Mouse (Mus musculus) myocyte (in vitro differentiated cells): ENCODE results near the gene Gpr27. TPM values are rescaled to one million over a fixed set of nuclear protein-coding genes. Genes with fewer than 3 reads are reported as not detected.

Experiments used
- H3K27me3 ChIP-seq: one replicate; pipeline ENCODE4 v1.6.1; 2011; ENCODE audit not compliant: control insufficient read depth, insufficient read depth, insufficient read length
- H3K36me3 ChIP-seq: one replicate; pipeline ENCODE4 v1.6.1; 2011; ENCODE audit not compliant: control insufficient read depth, insufficient read depth
- H3K4me2 ChIP-seq: one replicate; pipeline ENCODE4 v1.6.1; 2011; ENCODE audit warnings: low read depth, control low read depth
- H3K4me3 ChIP-seq: one replicate; pipeline ENCODE4 v1.5.1; 2011; ENCODE audit warnings: mild to moderate bottlenecking, control low read depth, moderate library complexity
- H3K79me2 ChIP-seq: one replicate; pipeline ENCODE4 v1.6.1; 2011; ENCODE audit not compliant: control insufficient read depth, insufficient read depth
- H3ac ChIP-seq: one replicate; pipeline ENCODE4 v1.6.1; 2011; ENCODE audit not compliant: control insufficient read depth, insufficient read length
- CEBPB ChIP-seq: IDR thresholded peaks from 2 replicates; pipeline ENCODE4 v1.6.1; 2011; ENCODE audit warnings: mild to moderate bottlenecking, moderate library complexity; ENCODE audit not compliant: poor library complexity, insufficient read depth, severe bottlenecking
- E2F4 ChIP-seq: IDR thresholded peaks from one replicate; pipeline ENCODE4 v1.6.1; 2011; ENCODE audit warnings: mild to moderate bottlenecking, control low read depth, moderate library complexity; ENCODE audit not compliant: insufficient read depth
- MAX ChIP-seq: IDR thresholded peaks from one replicate; pipeline ENCODE4 v1.6.1; 2011; ENCODE audit warnings: low read depth, mild to moderate bottlenecking, control low read depth
- MYOD1 ChIP-seq, 3 experiments: IDR thresholded peaks; one replicate each; pipeline ENCODE4 v1.6.1; 2011; ENCODE audit warnings: control low read depth in 2 of 3, low read depth in 2 of 3, mild to moderate bottlenecking in 2 of 3, moderate library complexity in 1 of 3; ENCODE audit not compliant: insufficient read length in 2 of 3, control insufficient read depth in 1 of 3
- MYOG ChIP-seq, 3 experiments: IDR thresholded peaks; one replicate each; pipeline ENCODE4 v1.6.1; 2011; ENCODE audit warnings: control low read depth in 2 of 3, low read depth in 2 of 3, mild to moderate bottlenecking in 2 of 3; ENCODE audit not compliant: insufficient read length in 2 of 3, control insufficient read depth in 1 of 3, insufficient read depth in 1 of 3
- POLR2A ChIP-seq: IDR thresholded peaks from one replicate; pipeline ENCODE4 v1.6.1; 2011; ENCODE audit warnings: low read depth, mild to moderate bottlenecking, control low read depth, moderate library complexity; ENCODE audit not compliant: insufficient read length
- POLR2AphosphoS2 ChIP-seq: IDR thresholded peaks from one replicate; pipeline ENCODE4 v1.6.1; 2011; ENCODE audit warnings: low read depth, control low read depth; ENCODE audit not compliant: insufficient read length
- REST ChIP-seq: IDR thresholded peaks from one replicate; pipeline ENCODE4 v1.6.1; 2011; ENCODE audit warnings: mild to moderate bottlenecking, control low read depth, moderate library complexity; ENCODE audit not compliant: insufficient read depth, insufficient read length
- SRF ChIP-seq: IDR thresholded peaks from one replicate; pipeline ENCODE4 v1.6.1; 2011; ENCODE audit warnings: low read depth; ENCODE audit not compliant: control insufficient read depth, insufficient read length
- TCF12 ChIP-seq: IDR thresholded peaks from one replicate; pipeline ENCODE4 v1.6.1; 2011; ENCODE audit warnings: mild to moderate bottlenecking, control low read depth; ENCODE audit not compliant: poor library complexity, insufficient read depth, severe bottlenecking
- TCF3 ChIP-seq: IDR thresholded peaks from one replicate; pipeline ENCODE4 v1.6.1; 2011; ENCODE audit warnings: low read depth, control low read depth; ENCODE audit not compliant: insufficient read length
- USF1 ChIP-seq: IDR thresholded peaks from one replicate; pipeline ENCODE4 v1.6.1; 2011; ENCODE audit warnings: low read depth, mild to moderate bottlenecking, control low read depth, moderate library complexity
- polyA plus RNA-seq: library from polyadenylated mRNA; unstranded; fragments of >200 nt; fragmentation: generic; extraction: Trizol; gene quantifications from one replicate; pipeline ENCODE4 v1.2.1, GENCODE M21; 2012; ENCODE audit warnings: missing spikeins

Gpr27 gene
- polyA plus RNA-seq, 1 experiment: not detected

DNA sequence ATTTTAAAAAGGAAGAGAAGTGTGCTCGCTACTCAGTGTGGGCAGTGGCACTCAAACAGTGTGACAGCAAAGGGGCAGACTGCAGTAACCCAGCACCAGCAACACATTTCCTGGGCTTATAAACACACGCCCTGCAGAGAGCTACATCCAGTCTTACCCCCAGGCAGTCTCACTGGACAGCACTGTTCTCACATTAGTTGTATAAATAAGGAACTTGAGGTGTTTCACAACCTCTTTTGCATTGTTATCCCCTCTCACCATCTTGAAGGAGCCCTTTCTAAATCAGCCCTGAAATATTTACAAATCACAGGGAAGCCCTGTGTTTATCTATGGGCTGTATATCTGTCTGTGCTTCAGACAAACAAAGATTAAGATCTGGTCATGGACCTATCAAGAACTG is 43.2 kb upstream of the Gpr27 start:
- Histone ChIP-seq H3K4me3 (no peak overlapping the region), H3K36me3 (no peaks in the 10 kb centered on the region), H3K79me2 (no peaks in the 10 kb centered on the region), H3K4me2 (no peak overlapping the region), H3ac (no peak overlapping the region), H3K27me3 (no peaks in the 10 kb centered on the region)
- TF ChIP-seq REST (no peak), MAX (no peak), SRF (no peak), TCF12 (no peak), E2F4 (no peak), CEBPB (no peak), MYOD1 (IDR thresholded peaks at IDR 0.05; ENCODE audit: control insufficient read depth in 1 of 3, insufficient read length in 2 of 3, low read depth in 2 of 3) (no peak), MYOG (IDR thresholded peaks at IDR 0.05; ENCODE audit: control insufficient read depth in 1 of 3, insufficient read depth in 1 of 3, insufficient read length in 2 of 3, low read depth in 2 of 3) (no peak), POLR2AphosphoS2 (no peak), USF1 (no peak), TCF3 (no peak), POLR2A (no peak)

- H3K79me2 ChIP-seq: no peaks in the 10 kb centered on the region
- H3K36me3 ChIP-seq: no peaks in the 10 kb centered on the region
- H3K27me3 ChIP-seq: no peaks in the 10 kb centered on the region
- H3K4me3 ChIP-seq: no peak overlapping the region
- H3K4me2 ChIP-seq: no peak overlapping the region
- no peak overlapping the region for H3ac ChIP-seq
- TF ChIP-seq POLR2A (no peak), TCF3 (no peak)
Measured at GRCm38 (mm10) chr6:99652341-99652740, 40.1 kb upstream of the Gpr27 start.

- H3K4me2 ChIP-seq: no peak overlapping the region
- no peaks in the 10 kb centered on the region for H3K36me3 ChIP-seq
- H3ac ChIP-seq: no peak overlapping the region
- H3K4me3 ChIP-seq: no peak overlapping the region
- H3K27me3 ChIP-seq: no peaks in the 10 kb centered on the region
- TF ChIP-seq TCF3: no peak
- TF ChIP-seq MYOG (IDR thresholded peaks at IDR 0.05; ENCODE audit: control insufficient read depth in 1 of 3, insufficient read depth in 1 of 3, insufficient read length in 2 of 3, low read depth in 2 of 3): no peak
- no peak for TF ChIP-seq CEBPB
- no peak for TF ChIP-seq MAX
- no peak for TF ChIP-seq POLR2AphosphoS2
- no peak for TF ChIP-seq SRF
- TF ChIP-seq E2F4: no peak
- no peak for TF ChIP-seq USF1
- no peak for TF ChIP-seq MYOD1 (IDR thresholded peaks at IDR 0.05; ENCODE audit: control insufficient read depth in 1 of 3, insufficient read length in 2 of 3, low read depth in 2 of 3)
- TF ChIP-seq TCF12: no peak
- no peak for TF ChIP-seq REST
- TF ChIP-seq POLR2A: no peak
- H3K79me2 ChIP-seq: no peaks in the 10 kb centered on the region
Measured at GRCm38 (mm10) chr6:99654343-99654742, 38.1 kb upstream of the Gpr27 start.

DNA sequence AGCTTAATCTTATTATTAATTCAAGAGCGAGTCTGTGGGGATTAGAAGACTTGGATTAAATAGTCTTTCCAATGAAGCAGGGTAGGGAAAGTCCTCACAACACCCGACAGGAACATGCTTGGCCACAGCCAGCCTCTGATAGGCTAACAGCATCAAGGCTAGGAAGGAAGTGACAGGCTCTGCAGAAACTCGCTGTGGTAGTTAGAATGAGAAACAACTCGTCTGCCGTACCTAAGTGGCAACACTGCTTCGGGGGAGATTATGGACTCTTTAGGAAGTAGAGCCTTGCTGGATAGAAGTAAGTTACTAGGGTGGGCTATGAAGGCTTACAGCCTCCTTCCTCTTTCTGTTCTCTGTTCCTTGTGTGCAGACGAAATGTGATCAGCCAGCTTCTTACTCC is 37.0 kb upstream of the Gpr27 start:
- Histone ChIP-seq H3K27me3 (no peaks in the 10 kb centered on the region), H3K4me2 (no peak overlapping the region), H3K4me3 (no peak overlapping the region), H3K36me3 (no peaks in the 10 kb centered on the region), H3K79me2 (no peaks in the 10 kb centered on the region), H3ac (no peak overlapping the region)
- TF ChIP-seq CEBPB (no peak), TCF3 (no peak), E2F4 (no peak), USF1 (no peak), MYOG (IDR thresholded peaks at IDR 0.05; ENCODE audit: control insufficient read depth in 1 of 3, insufficient read depth in 1 of 3, insufficient read length in 2 of 3, low read depth in 2 of 3) (no peak), TCF12 (no peak), SRF (no peak), POLR2AphosphoS2 (no peak), POLR2A (no peak), MAX (no peak), MYOD1 (IDR thresholded peaks at IDR 0.05; ENCODE audit: control insufficient read depth in 1 of 3, insufficient read length in 2 of 3, low read depth in 2 of 3) (no peak), REST (no peak)

GRCm38 (mm10) chr6:99656088-99656487 is 36.4 kb upstream of the Gpr27 start:
- Histone ChIP-seq H3K79me2 (no peaks in the 10 kb centered on the region), H3K4me3 (no peak overlapping the region), H3K27me3 (no peaks in the 10 kb centered on the region), H3K4me2 (no peak overlapping the region), H3K36me3 (no peaks in the 10 kb centered on the region), H3ac (no peak overlapping the region)
- TF ChIP-seq SRF (no peak), CEBPB (no peak), USF1 (no peak), POLR2AphosphoS2 (no peak), TCF12 (no peak), MYOD1 (IDR thresholded peaks at IDR 0.05; ENCODE audit: control insufficient read depth in 1 of 3, insufficient read length in 2 of 3, low read depth in 2 of 3) (no peak), MYOG (IDR thresholded peaks at IDR 0.05; ENCODE audit: control insufficient read depth in 1 of 3, insufficient read depth in 1 of 3, insufficient read length in 2 of 3, low read depth in 2 of 3) (no peak), REST (no peak), POLR2A (no peak), TCF3 (no peak), MAX (no peak), E2F4 (no peak)
